Mouse (Mus musculus): ENCODE results near the gene Thoc7. TPM values are rescaled to one million over a fixed set of nuclear protein-coding genes. Genes with fewer than 3 reads are reported as not detected.

Gene Thoc7
- total and polyA plus RNA-seq, 2 experiments: 16.5 to 53.3 TPM

DNA sequence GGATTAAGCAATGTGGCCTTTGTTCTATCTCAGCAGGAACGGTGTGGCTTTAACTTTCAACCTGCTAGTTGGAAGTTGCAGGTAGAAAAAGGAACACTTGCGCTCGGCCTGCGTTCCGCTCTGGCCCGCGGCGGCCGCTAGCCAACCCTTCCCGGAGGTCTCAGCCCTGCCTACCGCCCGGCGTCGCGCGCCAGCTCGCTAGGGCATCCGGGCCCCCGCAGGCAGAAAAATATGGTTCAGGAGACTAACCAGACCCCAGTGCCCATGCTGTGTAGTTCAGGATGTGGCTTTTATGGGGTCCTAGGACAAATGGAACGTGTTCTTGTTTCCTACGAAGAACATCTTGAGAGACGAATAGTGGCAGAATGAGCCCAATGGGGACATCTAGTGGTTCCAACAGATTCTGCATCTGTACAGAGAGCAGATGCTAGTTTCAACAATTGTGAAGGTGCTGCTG, 60.0 kb downstream of the Thoc7 start:
- peak overlapping the region; percentile 78 for H3K4me3 ChIP-seq (ENCODE audit: insufficient read depth, low read depth, low read length)
- H3K79me2 ChIP-seq (ENCODE audit: control insufficient read depth, insufficient read depth, low read length): no peaks in the 10 kb centered on the region
- no peak overlapping the region for H3K27ac ChIP-seq (replicated peaks; ENCODE audit: insufficient read depth, low read depth, low read length)
- H3K36me3 ChIP-seq (ENCODE audit: control insufficient read depth, insufficient read depth, low read length): no peaks in the 10 kb centered on the region
- no peaks in the 10 kb centered on the region for H3K27me3 ChIP-seq (ENCODE audit: control insufficient read depth, insufficient read depth, low read length)
- no peaks in the 10 kb centered on the region for H3K4me1 ChIP-seq (ENCODE audit: control insufficient read depth, insufficient read depth, low read length)
- DNase-seq (ENCODE audit: extremely low read depth, low read depth, low spot score): peak; percentile 53
- peak overlapping the region; percentile 89 for H3K9ac ChIP-seq (ENCODE audit: low read depth, low read length)
- WGBS: under 1% methylated on average over 22 of the region's 22 CpGs
- no peak for TF ChIP-seq CTCF (IDR thresholded peaks at IDR 0.05; ENCODE audit: low read depth, low read length)
- no peak for TF ChIP-seq POLR2A (IDR thresholded peaks at IDR 0.05; ENCODE audit: extremely low read depth, insufficient read depth, low read length)

Other genes starting within 250 kb of the Thoc7 start
- not detected in 2 replicates for gene Gm281, start 47.4 kb downstream of the Thoc7 start, total RNA-seq (2014; rRNA removed)
- not detected in 2 replicates for gene Gm281, start 47.4 kb downstream of the Thoc7 start, polyA plus RNA-seq (2012; rRNA removed)
- 13.2 and 14.9 TPM in 2 replicates for gene Atxn7, start 412 bp downstream of the Thoc7 start, total RNA-seq (2014; rRNA removed)
- gene Atxn7, start 412 bp downstream of the Thoc7 start, polyA plus RNA-seq (2012; rRNA removed): 14.2 and 16.8 TPM in 2 replicates
- 120 and 122 TPM in 2 replicates for gene Psmd6, start 159.1 kb upstream of the Thoc7 start, total RNA-seq (2014; rRNA removed)
- gene Psmd6, start 159.1 kb upstream of the Thoc7 start, polyA plus RNA-seq (2012; rRNA removed): 36.6 and 43.5 TPM in 2 replicates
- not detected in 2 replicates for gene Olfr720, start 225.0 kb upstream of the Thoc7 start, total RNA-seq (2014; rRNA removed)
- not detected in 2 replicates for gene Olfr720, start 225.0 kb upstream of the Thoc7 start, polyA plus RNA-seq (2012; rRNA removed)